Mouse (Mus musculus): ENCODE data around the gene Coro1c. TPM values are rescaled to one million over a fixed set of nuclear protein-coding genes. Genes with fewer than 3 reads are reported as not detected.
A peak's percentile ranks its signal among the peaks of the same experiment; 100 is the strongest.

Coro1c gene
- total and polyA plus RNA-seq, 3 experiments, result 77.3 to 158 (median 103) TPM

DNA sequence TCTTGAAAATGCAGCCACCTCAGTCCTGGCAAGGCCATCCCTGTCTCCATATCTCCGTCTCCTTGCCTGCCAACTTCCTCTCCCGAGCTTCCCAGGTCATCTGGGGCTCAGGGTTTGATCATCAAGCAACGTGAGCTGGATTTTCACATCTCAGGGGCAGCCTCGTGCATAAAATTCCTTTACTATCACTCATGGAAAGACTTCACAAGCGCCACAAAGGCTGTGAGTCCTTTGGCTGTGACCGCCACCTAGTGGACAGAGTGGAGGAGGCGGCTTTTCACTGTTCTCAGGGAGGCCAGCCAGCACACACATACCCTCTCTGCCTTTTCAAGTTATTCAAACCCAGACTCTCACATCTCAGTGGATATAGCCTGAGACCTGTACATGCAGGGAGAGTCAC, 45.9 kb upstream of the Coro1c start:
- no peak overlapping the region for H3K27ac ChIP-seq (ENCODE audit: control insufficient read depth, low read depth, low read length)

GRCm38 (mm10) chr5:113952519-113952918, 44.0 kb upstream of the Coro1c start:
- peak; percentile 75 for DNase-seq (ENCODE audit: low read depth, low spot score)
- Histone ChIP-seq H3K79me2 (ENCODE audit: control insufficient read depth, insufficient read depth, low read length, poor library complexity) (no peaks in the 10 kb centered on the region), H3K9ac (ENCODE audit: control insufficient read depth, low read depth, low read length, poor library complexity, severe bottlenecking) (peak overlapping the region; percentile 44), H3K4me3 (ENCODE audit: control insufficient read depth in 1 of 2, insufficient read depth in 1 of 2, low read depth in 2 of 2, low read length in 2 of 2) (no peak overlapping the region), H3K36me3 (ENCODE audit: control insufficient read depth in 1 of 2, insufficient read depth in 2 of 2, low read length in 2 of 2) (peaks cover 0 to 17% of the 10 kb centered on the region in 2 experiments; a peak in 2 of 4 replicates), H3K4me1 (ENCODE audit: control insufficient read depth in 1 of 2, insufficient read depth in 2 of 2, low read length in 2 of 2) (peaks cover 3 to 24% of the 10 kb centered on the region in 2 experiments; a peak in 3 of 4 replicates), H3K27me3 (ENCODE audit: control insufficient read depth in 1 of 2, insufficient read depth in 2 of 2, low read length in 2 of 2) (no peaks in the 10 kb centered on the region), H3K9me3 (replicated peaks; ENCODE audit: insufficient read depth, low read length) (no peaks in the 10 kb centered on the region), H3K27ac (ENCODE audit: control insufficient read depth, low read depth, low read length) (peak overlapping the region; percentile 83)
- TF ChIP-seq RCOR1 (IDR thresholded peaks at IDR 0.05; ENCODE audit: low read depth, low read length), result 0 out of 2 replicates have a peak, but pooled peaks have one; percentile 31
- TF ChIP-seq NELFE (IDR thresholded peaks at IDR 0.05; ENCODE audit: low read depth, low read length), result no peak
- no peak for TF ChIP-seq HCFC1 (IDR thresholded peaks at IDR 0.05; ENCODE audit: low read depth, low read length)
- TF ChIP-seq RAD21 (IDR thresholded peaks at IDR 0.05; ENCODE audit: low read depth, low read length), result no peak
- 0 out of 2 replicates have a peak, but pooled peaks have one; percentile 16 for TF ChIP-seq ETS1 (IDR thresholded peaks at IDR 0.05; ENCODE audit: low read depth, low read length)
- TF ChIP-seq SIN3A (IDR thresholded peaks at IDR 0.05; ENCODE audit: low read length), result peak; percentile 37; the same call in 1 of the 2 replicates
- peak in 1 of 2 experiments; percentile 46; a peak in 1 of 4 replicates for TF ChIP-seq EP300 (IDR thresholded peaks at IDR 0.05; ENCODE audit: low read depth in 1 of 2, low read length in 2 of 2)
- TF ChIP-seq GATA1 (IDR thresholded peaks at IDR 0.05; ENCODE audit: low read depth, low read length), result peak; percentile 56
- no peak for TF ChIP-seq MEF2A (IDR thresholded peaks at IDR 0.05; ENCODE audit: extremely low read depth, insufficient replicate concordance, low read depth, low read length, poor library complexity, severe bottlenecking)

More for the DNA sequence above, 45.9 kb upstream of the Coro1c start:
- DNase-seq (ENCODE audit: low read depth, low spot score), result peak; percentile 81
- Histone ChIP-seq H3K79me2 (ENCODE audit: control insufficient read depth, insufficient read depth, low read length, poor library complexity) (no peaks in the 10 kb centered on the region), H3K9me3 (replicated peaks; ENCODE audit: insufficient read depth, low read length) (no peaks in the 10 kb centered on the region), H3K27me3 (ENCODE audit: control insufficient read depth in 1 of 2, insufficient read depth in 2 of 2, low read length in 2 of 2) (no peaks in the 10 kb centered on the region), H3K4me1 (ENCODE audit: control insufficient read depth in 1 of 2, insufficient read depth in 2 of 2, low read length in 2 of 2) (peaks cover 3 to 24% of the 10 kb centered on the region in 2 experiments; a peak in 3 of 4 replicates), H3K9ac (ENCODE audit: control insufficient read depth, low read depth, low read length, poor library complexity, severe bottlenecking) (no peak overlapping the region), H3K4me3 (ENCODE audit: control insufficient read depth in 1 of 2, insufficient read depth in 1 of 2, low read depth in 2 of 2, low read length in 2 of 2) (no peak overlapping the region), H3K36me3 (ENCODE audit: control insufficient read depth in 1 of 2, insufficient read depth in 2 of 2, low read length in 2 of 2) (peaks cover 0 to 17% of the 10 kb centered on the region in 2 experiments; a peak in 2 of 4 replicates)
- 0 out of 2 replicates have a peak, but pooled peaks have one; percentile 18 for TF ChIP-seq HCFC1 (IDR thresholded peaks at IDR 0.05; ENCODE audit: low read depth, low read length)
- peak; percentile 86 for TF ChIP-seq RAD21 (IDR thresholded peaks at IDR 0.05; ENCODE audit: low read depth, low read length)
- no peak for TF ChIP-seq TAL1 (IDR thresholded peaks at IDR 0.05; ENCODE audit: low read length)
- TF ChIP-seq MXI1 (IDR thresholded peaks at IDR 0.05; ENCODE audit: low read depth, low read length), result no peak
- peak; percentile 62 for TF ChIP-seq ZC3H11A (IDR thresholded peaks at IDR 0.05; ENCODE audit: low read depth, low read length)
- TF ChIP-seq ZNF384 (IDR thresholded peaks at IDR 0.05; ENCODE audit: low read depth, low read length), result 0 out of 2 replicates have a peak, but pooled peaks have one; percentile 15
- TF ChIP-seq SIN3A (IDR thresholded peaks at IDR 0.05; ENCODE audit: low read length), result peak; percentile 36; the same call in 1 of the 2 replicates
- TF ChIP-seq SMC3 (IDR thresholded peaks at IDR 0.05; ENCODE audit: low read depth, low read length), result peak; percentile 82
- peak; percentile 88 to 96 (median 93) for TF ChIP-seq CTCF (IDR thresholded peaks at IDR 0.05 in 2 of 3, conservative IDR thresholded peaks at IDR 0.05 in 1 of 3; ENCODE audit: control insufficient read depth in 1 of 3, insufficient read depth in 1 of 3, low read depth in 2 of 3, low read length in 3 of 3, poor library complexity in 1 of 3, severe bottlenecking in 1 of 3)

Data from MEL (cell line).